Mouse (Mus musculus): Measurements from ENCODE around the gene Slitrk6.

GRCm38 (mm10) chr14:110755308-110755650 is 330 bp upstream of the Slitrk6 start:
- TF ChIP-seq CTCF (IDR thresholded peaks at IDR 0.05; ENCODE audit: low read depth, low read length) (no peak), POLR2A (IDR thresholded peaks at IDR 0.05; ENCODE audit: insufficient read depth, low read length) (no peak)

Data from ES-Bruce4 (cell line).